Mouse (Mus musculus): ENCODE measurements around the gene Ear14. TPM values are rescaled to one million over a fixed set of nuclear protein-coding genes. Genes with fewer than 3 reads are reported as not detected.
"Not testable (repeated sequence)": the region's sequence is repeated elsewhere in the genome, so short reads cannot be mapped to it uniquely, and the experiment has no call there.

Ear14 gene
- polyA plus RNA-seq (2015; fragmentation: Nextera tagmentation; extraction: Ambion mirVana), result not detected in 2 replicates

DNA sequence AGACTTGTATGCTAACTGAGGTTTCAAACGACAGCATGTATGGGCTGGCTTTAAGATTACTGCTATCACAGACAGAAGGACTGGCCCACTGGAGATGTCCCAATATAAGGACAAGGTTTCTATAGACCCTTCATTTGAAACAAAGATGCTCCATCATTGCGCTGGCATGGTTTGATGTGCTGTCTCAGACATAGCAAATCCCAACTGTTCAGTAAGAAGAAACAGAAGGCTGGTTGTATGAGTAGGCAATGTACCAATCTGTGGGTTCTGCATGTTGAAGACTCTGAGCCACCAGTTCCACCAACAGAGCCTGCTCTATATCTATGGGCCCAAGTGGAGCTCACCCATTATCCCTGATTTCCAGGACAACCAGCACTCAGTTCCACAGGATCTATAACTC lies at the start of gene Ear14:
Gene Ear14 (plus strand): TSS at position 277 of the 400 bp plus-strand sequence.
- H3K27ac ChIP-seq (ENCODE audit: low read length), result no peak within 1 kb of the TSS
- WGBS, result 85% methylated on average over 2 of the region's 2 CpGs
- H3K9ac ChIP-seq (replicated peaks; ENCODE audit: low read length), result no peak within 1 kb of the TSS
- H3K4me3 ChIP-seq (ENCODE audit: low read length), result no peak within 1 kb of the TSS
- H3K4me1 ChIP-seq (ENCODE audit: insufficient read depth, low read length), result no peaks in the 10 kb centered on the region
- H3K36me3 ChIP-seq (ENCODE audit: insufficient read depth, low read length), result no peaks in the 10 kb centered on the region
- ATAC-seq (ENCODE audit: low FRiP score, low TSS enrichment), result no peak
- no peaks in the 10 kb centered on the region for H3K9me3 ChIP-seq (ENCODE audit: low read length)
- H3K4me2 ChIP-seq (replicated peaks; ENCODE audit: low read depth, low read length), result no peak within 1 kb of the TSS
- no peaks in the 10 kb centered on the region for H3K27me3 ChIP-seq (ENCODE audit: insufficient read depth, low read length)

DNA sequence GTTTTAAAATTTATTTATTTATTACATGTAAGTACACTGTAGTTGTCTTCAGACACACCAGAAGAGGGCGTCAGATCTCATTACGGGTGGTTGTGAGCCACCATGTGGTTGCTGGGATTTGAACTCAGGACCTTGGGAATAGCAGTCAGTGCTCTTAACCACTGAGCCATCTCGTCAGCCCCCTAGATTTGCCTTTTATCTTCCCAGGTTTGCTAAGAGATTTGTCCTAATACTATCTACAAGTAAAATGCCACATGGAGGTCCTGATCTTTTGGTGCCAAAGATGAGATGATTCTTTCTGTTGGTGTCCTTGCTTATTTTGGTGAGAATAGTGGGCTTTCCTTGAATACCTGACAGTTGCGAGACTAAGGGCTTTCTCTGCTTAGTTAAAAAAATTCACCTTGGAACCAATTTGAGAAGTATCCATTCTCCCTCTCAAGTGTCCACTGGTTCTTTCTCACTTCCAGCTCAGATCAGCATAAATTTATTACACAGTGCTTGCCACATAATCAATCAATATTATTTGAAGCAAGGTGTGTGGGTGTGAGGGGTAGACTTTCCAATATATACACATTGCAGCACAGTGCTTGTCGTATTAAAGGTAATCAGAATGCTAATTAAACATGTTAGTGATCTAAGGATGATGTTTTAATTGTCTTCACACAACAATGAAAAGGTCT lies 47.0 kb upstream of the Ear14 start:
- Histone ChIP-seq H3K4me1 (ENCODE audit: insufficient read depth, low read length) (0 out of 2 replicates have a peak, but pooled peaks cover 7% of the 10 kb centered on the region), H3K9me3 (ENCODE audit: low read length) (no peaks in the 10 kb centered on the region), H3K4me2 (replicated peaks; ENCODE audit: low read depth, low read length) (no peak overlapping the region), H3K36me3 (ENCODE audit: insufficient read depth, low read length) (no peaks in the 10 kb centered on the region), H3K27me3 (ENCODE audit: insufficient read depth, low read length) (no peaks in the 10 kb centered on the region), H3K9ac (replicated peaks; ENCODE audit: low read length) (no peak overlapping the region), H3K4me3 (ENCODE audit: low read length) (no peak overlapping the region), H3K27ac (ENCODE audit: low read length) (no peak overlapping the region)
- WGBS, result 59% methylated on average over 5 of the region's 5 CpGs
- peak; percentile 35 for ATAC-seq (ENCODE audit: low FRiP score, low TSS enrichment)

DNA sequence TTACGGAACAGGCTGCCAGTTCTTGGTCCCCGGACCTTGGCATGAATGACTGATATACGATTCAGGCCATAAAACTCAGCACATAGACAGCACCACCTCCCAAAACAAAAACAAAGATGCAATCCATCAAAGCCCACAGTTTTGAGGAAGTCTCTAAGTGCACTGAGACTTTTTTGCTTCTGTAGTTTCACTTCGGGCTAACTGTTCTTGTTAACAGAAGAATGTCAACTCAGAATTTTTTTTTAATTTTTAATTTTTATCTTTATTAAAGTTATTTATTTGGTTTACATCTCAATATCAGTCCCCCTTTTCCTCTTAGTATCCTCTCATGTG lies 46.5 kb upstream of the Ear14 start:
- no peak overlapping the region for H3K27ac ChIP-seq (ENCODE audit: low read length)
- 0 out of 2 replicates have a peak, but pooled peaks cover 7% of the 10 kb centered on the region for H3K4me1 ChIP-seq (ENCODE audit: insufficient read depth, low read length)
- peak; percentile 46 for ATAC-seq (ENCODE audit: low FRiP score, low TSS enrichment)
- no peaks in the 10 kb centered on the region for H3K36me3 ChIP-seq (ENCODE audit: insufficient read depth, low read length)
- H3K4me3 ChIP-seq (ENCODE audit: low read length), result no peak overlapping the region
- no peak overlapping the region for H3K4me2 ChIP-seq (replicated peaks; ENCODE audit: low read depth, low read length)
- no peaks in the 10 kb centered on the region for H3K27me3 ChIP-seq (ENCODE audit: insufficient read depth, low read length)
- H3K9ac ChIP-seq (replicated peaks; ENCODE audit: low read length), result no peak overlapping the region
- WGBS, result 8% methylated on average over 4 of the region's 4 CpGs
- H3K9me3 ChIP-seq (ENCODE audit: low read length), result no peaks in the 10 kb centered on the region

DNA sequence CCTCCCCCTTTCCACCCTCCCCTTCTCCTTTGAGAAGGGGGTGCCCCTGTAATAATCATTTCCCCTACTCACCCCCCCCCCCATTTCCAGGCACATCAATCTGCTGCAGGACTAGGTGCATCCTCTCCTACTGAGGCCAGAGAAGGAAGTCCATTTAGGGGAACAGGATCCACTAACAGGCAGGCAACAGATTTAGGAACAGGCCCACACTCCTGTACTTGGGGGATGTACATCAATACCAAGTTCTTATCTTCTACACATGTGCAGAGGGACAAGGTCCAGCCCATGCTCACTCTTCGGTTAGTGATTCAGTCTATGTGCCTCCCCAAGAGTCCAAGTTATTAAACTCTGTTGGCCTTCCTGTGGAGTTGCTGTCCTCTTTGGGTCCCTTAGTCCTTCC lies 46.1 kb upstream of the Ear14 start:
- Histone ChIP-seq H3K36me3 (ENCODE audit: insufficient read depth, low read length) (no peaks in the 10 kb centered on the region), H3K4me1 (ENCODE audit: insufficient read depth, low read length) (0 out of 2 replicates have a peak, but pooled peaks cover 7% of the 10 kb centered on the region), H3K27me3 (ENCODE audit: insufficient read depth, low read length) (no peaks in the 10 kb centered on the region), H3K9me3 (ENCODE audit: low read length) (no peaks in the 10 kb centered on the region), H3K9ac (replicated peaks; ENCODE audit: low read length) (no peak overlapping the region), H3K4me2 (replicated peaks; ENCODE audit: low read depth, low read length) (no peak overlapping the region), H3K27ac (ENCODE audit: low read length) (no peak overlapping the region), H3K4me3 (ENCODE audit: low read length) (no peak overlapping the region)
- 90% methylated on average over 1 of the region's 1 CpGs for WGBS
- ATAC-seq (ENCODE audit: low FRiP score, low TSS enrichment), result no peak

DNA sequence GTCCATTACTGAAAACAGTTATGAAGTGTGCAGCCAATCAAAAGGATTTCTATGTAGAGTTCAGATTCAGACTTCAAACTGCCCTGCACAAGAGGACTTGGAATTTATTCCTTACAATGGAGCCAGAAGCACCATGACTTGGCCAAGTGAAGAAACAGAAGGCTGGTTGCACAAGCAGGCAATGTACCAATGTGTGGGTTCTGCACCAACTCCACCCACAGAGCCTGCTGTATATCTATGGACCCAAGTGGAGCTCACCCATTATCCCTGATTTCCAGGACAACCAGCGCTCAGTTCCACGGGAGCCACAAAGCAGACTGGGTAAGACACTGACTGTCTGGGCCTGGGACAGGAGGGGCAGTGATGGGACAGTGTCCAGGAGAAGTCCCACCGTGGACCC lies 41.2 kb upstream of the Ear14 start, which contains the start of gene Rnase2b:
Gene Rnase2b (plus strand): TSS at position 285 of the 400 bp plus-strand sequence.
- ATAC-seq (ENCODE audit: low FRiP score, low TSS enrichment); H3K36me3 ChIP-seq (ENCODE audit: insufficient read depth, low read length); H3K4me3 ChIP-seq (ENCODE audit: low read length); H3K27ac ChIP-seq (ENCODE audit: low read length); H3K4me2 ChIP-seq (replicated peaks; ENCODE audit: low read depth, low read length); H3K9me3 ChIP-seq (ENCODE audit: low read length); H3K27me3 ChIP-seq (ENCODE audit: insufficient read depth, low read length); H3K9ac ChIP-seq (replicated peaks; ENCODE audit: low read length); H3K4me1 ChIP-seq (ENCODE audit: insufficient read depth, low read length): not testable (repeated sequence)
- WGBS, result 91% methylated on average over 3 of the region's 3 CpGs

DNA sequence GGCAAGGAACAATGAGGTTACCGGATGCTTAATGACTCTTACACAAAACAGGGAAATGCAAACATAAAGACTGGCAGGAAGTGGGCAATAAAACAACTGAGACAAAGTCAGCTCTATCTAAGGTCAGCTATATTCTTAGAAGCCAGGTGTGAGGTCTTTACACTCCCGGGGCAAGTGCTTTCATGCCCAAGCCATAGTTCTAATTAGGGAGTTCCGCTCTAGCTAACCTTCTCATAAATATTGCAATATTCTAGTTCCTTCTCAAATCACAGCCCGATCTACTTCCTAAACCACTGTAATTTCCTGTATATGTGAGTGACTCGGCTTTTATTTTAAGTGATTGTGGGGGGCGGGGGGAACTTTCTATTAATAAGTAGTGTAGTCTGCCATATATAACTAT lies 39.9 kb upstream of the Ear14 start:
- H3K4me1 ChIP-seq (ENCODE audit: insufficient read depth, low read length); H3K4me2 ChIP-seq (replicated peaks; ENCODE audit: low read depth, low read length); H3K9ac ChIP-seq (replicated peaks; ENCODE audit: low read length); H3K9me3 ChIP-seq (ENCODE audit: low read length); H3K4me3 ChIP-seq (ENCODE audit: low read length); ATAC-seq (ENCODE audit: low FRiP score, low TSS enrichment); H3K36me3 ChIP-seq (ENCODE audit: insufficient read depth, low read length); H3K27me3 ChIP-seq (ENCODE audit: insufficient read depth, low read length); H3K27ac ChIP-seq (ENCODE audit: low read length): not testable (repeated sequence)
- 63% methylated on average over 6 of the region's 6 CpGs for WGBS

DNA sequence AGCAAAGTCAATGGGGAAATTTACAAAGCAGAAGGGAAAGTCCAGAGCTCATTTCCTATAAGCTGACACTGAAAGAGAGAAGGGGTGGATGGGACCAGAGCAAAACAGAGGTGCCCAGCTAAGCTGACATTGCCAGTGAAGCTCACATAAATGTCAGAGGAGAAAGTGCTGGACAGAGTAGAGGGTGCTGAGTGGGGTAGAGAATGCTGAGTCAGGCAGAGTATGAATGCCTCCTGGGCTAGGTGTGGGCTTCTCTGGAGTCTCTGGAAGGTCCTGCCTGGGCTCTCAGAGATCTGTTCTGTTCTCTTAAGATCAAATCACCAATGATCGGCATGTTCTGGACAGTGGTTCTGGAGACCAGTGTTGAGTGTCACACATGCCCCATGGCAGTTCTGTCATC lies 37.8 kb upstream of the Ear14 start:
- WGBS, result 95% methylated on average over 1 of the region's 1 CpGs
- H3K4me1 ChIP-seq (ENCODE audit: insufficient read depth, low read length), result no peaks in the 10 kb centered on the region
- no peak overlapping the region for H3K9ac ChIP-seq (replicated peaks; ENCODE audit: low read length)
- no peaks in the 10 kb centered on the region for H3K27me3 ChIP-seq (ENCODE audit: insufficient read depth, low read length)
- no peaks in the 10 kb centered on the region for H3K9me3 ChIP-seq (ENCODE audit: low read length)
- H3K36me3 ChIP-seq (ENCODE audit: insufficient read depth, low read length), result no peaks in the 10 kb centered on the region
- H3K4me3 ChIP-seq (ENCODE audit: low read length), result no peak overlapping the region
- H3K4me2 ChIP-seq (replicated peaks; ENCODE audit: low read depth, low read length), result no peak overlapping the region
- no peak overlapping the region for H3K27ac ChIP-seq (ENCODE audit: low read length)
- ATAC-seq (ENCODE audit: low FRiP score, low TSS enrichment), result no peak

DNA sequence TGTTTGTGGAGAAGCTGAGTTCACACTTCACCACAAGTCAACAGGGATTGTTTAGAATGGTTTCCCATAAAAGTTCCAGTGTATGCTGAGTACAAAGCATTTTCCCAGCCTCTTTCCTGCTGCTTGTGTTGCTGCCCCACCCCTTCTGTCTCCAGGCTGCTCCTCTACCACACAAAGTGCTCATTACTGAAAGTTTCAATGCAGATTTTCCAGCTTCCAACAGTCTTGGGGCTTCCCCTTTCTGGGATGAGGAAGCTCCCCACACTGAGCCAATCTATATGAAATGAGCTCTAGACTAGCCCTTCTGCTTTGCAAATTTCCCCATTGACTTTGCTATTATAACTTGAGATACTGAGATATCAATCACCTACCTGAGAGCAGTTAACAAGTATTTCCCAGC lies 37.1 kb upstream of the Ear14 start:
- no peak for ATAC-seq (ENCODE audit: low FRiP score, low TSS enrichment)
- Histone ChIP-seq H3K9me3 (ENCODE audit: low read length) (no peaks in the 10 kb centered on the region), H3K27me3 (ENCODE audit: insufficient read depth, low read length) (no peaks in the 10 kb centered on the region), H3K4me2 (replicated peaks; ENCODE audit: low read depth, low read length) (no peak overlapping the region), H3K27ac (ENCODE audit: low read length) (no peak overlapping the region), H3K4me3 (ENCODE audit: low read length) (no peak overlapping the region), H3K4me1 (ENCODE audit: insufficient read depth, low read length) (no peaks in the 10 kb centered on the region), H3K9ac (replicated peaks; ENCODE audit: low read length) (no peak overlapping the region), H3K36me3 (ENCODE audit: insufficient read depth, low read length) (no peaks in the 10 kb centered on the region)

DNA sequence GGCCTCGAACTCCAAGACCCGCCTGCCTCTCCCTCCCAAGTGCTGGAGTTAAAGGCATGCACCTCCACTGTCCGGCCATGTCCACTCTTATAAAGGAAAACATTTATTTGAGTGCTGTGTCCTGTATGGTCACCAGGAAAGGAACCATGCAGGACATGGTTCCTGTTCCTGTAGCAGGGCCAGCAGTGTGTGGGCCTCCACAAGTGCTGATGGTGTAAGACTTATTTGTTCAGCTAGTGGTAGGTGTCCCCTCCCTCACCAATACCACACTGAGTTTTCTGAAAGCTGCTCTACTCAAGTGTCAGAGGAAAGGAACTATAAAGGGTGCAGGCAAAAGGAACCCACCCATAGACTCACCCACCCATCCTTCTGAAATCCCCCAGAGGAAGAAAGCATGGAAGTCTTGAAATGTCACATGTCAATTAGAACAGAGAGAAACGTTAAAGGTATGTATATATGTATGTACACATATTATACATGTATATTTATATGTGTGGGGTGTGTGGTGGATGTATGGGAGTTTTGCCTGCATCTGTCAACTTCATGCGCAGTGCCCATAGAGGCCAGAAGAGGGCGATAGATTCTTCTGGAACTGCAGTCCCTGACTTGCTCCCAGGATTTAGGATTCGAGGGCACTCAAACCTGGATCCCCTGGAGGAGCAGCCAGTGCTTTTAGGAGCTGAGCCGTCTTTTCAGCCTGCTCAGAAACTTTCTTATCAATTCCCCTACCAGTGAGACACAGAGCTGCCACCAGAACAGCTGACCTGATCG lies 30.9 kb upstream of the Ear14 start:
- not testable (repeated sequence) for H3K9me3 ChIP-seq (ENCODE audit: low read length); H3K27me3 ChIP-seq (ENCODE audit: insufficient read depth, low read length); H3K4me2 ChIP-seq (replicated peaks; ENCODE audit: low read depth, low read length); H3K27ac ChIP-seq (ENCODE audit: low read length); H3K4me3 ChIP-seq (ENCODE audit: low read length); ATAC-seq (ENCODE audit: low FRiP score, low TSS enrichment); H3K4me1 ChIP-seq (ENCODE audit: insufficient read depth, low read length); H3K9ac ChIP-seq (replicated peaks; ENCODE audit: low read length); H3K36me3 ChIP-seq (ENCODE audit: insufficient read depth, low read length)
- 37% methylated on average over 9 of the region's 9 CpGs for WGBS

DNA sequence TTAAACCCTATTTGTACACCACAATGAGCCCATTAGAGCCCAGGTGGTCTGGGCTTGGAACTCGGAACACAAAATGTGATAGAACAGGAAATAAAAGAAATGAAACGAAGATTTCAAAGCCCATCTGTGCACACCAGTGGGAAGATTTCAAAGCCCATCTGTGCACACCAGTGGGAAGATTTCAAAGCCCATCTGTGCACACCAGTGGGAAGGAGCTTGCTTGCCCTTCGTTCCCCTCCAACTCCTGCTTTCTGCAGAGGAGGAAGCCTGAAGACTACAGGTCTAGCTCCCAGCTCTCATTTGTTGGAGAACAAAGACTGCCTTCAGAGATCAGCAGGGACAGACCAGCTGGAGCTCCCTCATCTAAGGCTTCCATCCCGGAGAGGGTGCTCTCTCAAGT lies 30.2 kb upstream of the Ear14 start:
- H3K27me3 ChIP-seq (ENCODE audit: insufficient read depth, low read length); H3K4me3 ChIP-seq (ENCODE audit: low read length); ATAC-seq (ENCODE audit: low FRiP score, low TSS enrichment); H3K9ac ChIP-seq (replicated peaks; ENCODE audit: low read length); H3K27ac ChIP-seq (ENCODE audit: low read length); H3K36me3 ChIP-seq (ENCODE audit: insufficient read depth, low read length); H3K4me1 ChIP-seq (ENCODE audit: insufficient read depth, low read length); H3K4me2 ChIP-seq (replicated peaks; ENCODE audit: low read depth, low read length); H3K9me3 ChIP-seq (ENCODE audit: low read length): not testable (repeated sequence)
- WGBS, result 61% methylated on average over 4 of the region's 4 CpGs

Measured in kidney, embryonic 16.5 days (tissue).